Mouse (Mus musculus) cerebellum, postnatal 4 days (tissue): ENCODE results near the gene Gm7982.
"Not testable (repeated sequence)": the region's sequence is repeated elsewhere in the genome, so short reads cannot be mapped to it uniquely, and the experiment has no call there.

Experiments
- DNase-seq, 2 experiments: peaks; one replicate each; pipeline ENCODE4 v3.0.0; 2022; ENCODE audit warnings: low spot score in 2 of 2, mixed read lengths in 1 of 2

Gene Gm7982

GRCm38 (mm10) chr5:95741714-95742113, at the start of gene Gm7982:
TSS of gene Gm7982 (plus strand) at chr5:95742014.
- DNase-seq, result not testable (repeated sequence)

GRCm38 (mm10) chr5:95736073-95736472, 5.7 kb upstream of the Gm7982 start, which contains the start of gene Gm7978:
TSS of gene Gm7978 (minus strand) at chr5:95736173.
- DNase-seq, result not testable (repeated sequence)

- not testable (repeated sequence) for DNase-seq
These were observed 33.9 kb downstream of the Gm7982 start, which contains the start of gene E330014E10Rik for GRCm38 (mm10) chr5:95775690-95776089. TSS of gene E330014E10Rik (plus strand) at chr5:95775990.
